Mouse (Mus musculus): ENCODE measurements at regions not wholly inside any gene's neighbourhood (a gene's known extent, or its start where the extent isn't known, plus 50 kb on each side); places are given as distances from the start of the nearest gene placed in this dataset.
"Not testable (repeated sequence)": the region's sequence is repeated elsewhere in the genome, so short reads cannot be mapped to it uniquely, and the experiment has no call there.

DNA sequence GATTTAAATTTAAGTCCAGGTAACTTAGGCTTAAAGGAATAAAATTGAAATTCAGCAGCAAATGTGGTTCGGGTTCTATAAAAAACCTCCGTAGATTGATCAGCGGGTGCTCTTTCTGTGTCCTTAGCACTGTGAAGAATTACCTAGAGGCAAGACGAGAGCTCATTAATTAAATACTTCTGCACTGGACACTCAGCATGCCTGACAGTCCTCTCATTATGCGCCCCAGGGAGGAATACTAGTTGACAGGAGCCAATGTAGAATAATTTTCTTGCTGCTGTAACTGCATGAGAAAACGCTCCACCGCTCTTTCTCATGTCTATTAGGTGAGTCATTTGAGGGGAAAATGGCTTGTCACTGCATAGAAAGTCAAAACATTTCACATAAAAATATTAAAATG, 228.1 kb downstream of the Brms1l start:
- DNase-seq (ENCODE audit: extremely low read depth, low read depth, low spot score) = no peak

DNA sequence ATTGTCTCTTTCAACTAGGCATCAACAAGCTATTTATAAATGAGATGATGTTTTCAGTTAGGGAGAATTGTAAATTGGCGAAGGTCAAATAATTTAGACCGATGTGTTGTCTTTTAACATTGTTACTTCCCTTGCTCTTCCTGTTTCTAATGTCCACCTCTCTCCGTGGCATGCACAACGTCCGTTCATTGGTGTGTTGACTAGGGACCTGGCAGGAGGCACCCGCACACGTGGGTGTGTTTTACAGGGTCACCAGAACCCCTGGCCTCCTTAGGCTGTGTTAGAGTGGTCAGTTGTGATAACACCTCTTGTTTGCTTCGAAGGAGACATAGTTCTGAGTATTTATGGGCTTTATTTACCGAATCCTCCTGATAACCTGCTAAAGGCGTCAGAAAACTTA, 222.8 kb downstream of the Brms1l start:
- no peak for DNase-seq (ENCODE audit: extremely low read depth, low read depth, low spot score)

DNA sequence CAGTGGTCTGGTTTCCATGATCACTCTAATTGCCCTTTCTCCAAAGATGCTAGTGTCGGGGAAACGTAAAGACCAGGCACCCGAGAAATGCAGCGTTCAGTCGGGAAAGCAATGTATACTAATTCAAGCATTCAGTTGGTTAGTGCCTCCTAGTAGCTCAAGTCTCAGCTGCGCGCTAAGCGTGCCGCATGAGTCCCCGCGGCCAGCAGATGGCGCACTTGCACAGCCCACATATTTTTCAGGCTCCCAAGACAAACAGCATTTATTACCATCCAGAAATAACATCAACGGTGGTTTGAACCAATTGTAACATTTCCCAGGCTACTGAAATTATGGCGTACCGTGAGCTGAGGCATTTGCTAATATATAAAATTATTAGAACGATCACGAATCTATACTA, 222.3 kb downstream of the Brms1l start:
- DNase-seq (ENCODE audit: extremely low read depth, low read depth, low spot score) = no peak

DNA sequence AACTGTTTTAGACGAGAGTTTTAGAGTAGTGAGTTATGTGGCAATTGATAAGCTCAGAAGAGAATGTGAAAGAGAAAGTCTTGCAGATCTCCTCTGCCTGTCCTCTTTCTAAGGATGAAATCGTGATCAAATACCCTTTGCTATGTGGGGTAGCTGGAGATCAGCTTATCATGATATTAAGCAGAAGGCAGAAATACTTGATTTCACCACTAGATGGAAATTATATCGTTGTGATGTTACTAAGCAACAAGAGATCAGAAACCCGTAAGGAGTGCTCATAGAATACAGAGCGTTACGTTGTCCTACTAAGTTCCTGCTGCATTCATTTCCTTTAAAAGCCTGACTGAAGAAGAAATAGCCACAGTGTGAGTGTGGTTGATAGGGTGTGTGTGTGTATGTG, 219.3 kb downstream of the Brms1l start:
- no peak for DNase-seq (ENCODE audit: extremely low read depth, low read depth, low spot score)

DNA sequence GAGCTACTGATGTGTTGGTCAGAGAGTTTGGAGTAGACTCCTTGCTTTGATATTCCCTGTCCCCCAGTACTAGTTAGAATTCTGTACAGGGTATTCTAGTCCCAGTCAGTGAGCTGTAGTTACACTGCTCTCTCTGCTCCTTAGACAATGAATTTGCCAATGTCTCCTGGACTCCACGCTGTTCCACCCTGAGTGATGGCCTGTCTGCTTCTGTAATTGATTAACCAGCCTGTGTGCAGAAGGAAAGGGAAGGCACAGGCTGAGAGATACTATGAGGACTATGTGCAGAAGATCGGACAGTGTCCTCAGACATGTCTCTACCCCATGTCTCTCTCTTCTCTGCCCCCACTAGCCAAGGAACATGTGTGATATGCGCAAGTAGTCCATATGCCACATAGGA, 209.9 kb downstream of the Brms1l start:
- no peak for DNase-seq (ENCODE audit: extremely low read depth, low read depth, low spot score)

DNA sequence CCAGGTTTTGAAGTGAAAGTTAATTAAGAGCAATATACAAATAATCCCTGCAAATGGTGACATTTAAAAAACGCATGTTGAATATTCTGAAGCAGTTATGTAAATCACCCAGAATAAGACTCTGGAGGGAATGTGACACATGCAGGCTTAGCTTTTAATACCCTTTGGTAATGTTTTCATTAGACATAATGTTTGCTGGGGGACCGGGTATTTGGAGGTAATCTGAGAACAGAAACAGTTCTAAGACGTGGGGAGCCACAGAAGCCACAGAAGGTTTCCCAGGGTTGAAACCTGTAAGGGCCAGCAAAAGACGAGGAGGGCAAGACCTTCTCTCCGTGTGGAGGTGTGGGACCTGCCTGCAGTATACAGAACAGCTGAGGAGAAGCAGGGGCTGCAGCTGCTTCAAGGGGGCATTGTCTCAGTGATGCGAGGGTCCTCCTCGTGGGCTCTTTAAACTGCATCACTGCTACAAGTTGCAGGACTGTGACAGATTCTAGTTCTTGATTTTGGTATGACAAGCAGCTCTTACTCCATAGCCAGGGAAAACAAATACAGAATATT, 184.9 kb downstream of the Brms1l start:
- DNase-seq (ENCODE audit: extremely low read depth, low read depth, low spot score) = no peak

DNA sequence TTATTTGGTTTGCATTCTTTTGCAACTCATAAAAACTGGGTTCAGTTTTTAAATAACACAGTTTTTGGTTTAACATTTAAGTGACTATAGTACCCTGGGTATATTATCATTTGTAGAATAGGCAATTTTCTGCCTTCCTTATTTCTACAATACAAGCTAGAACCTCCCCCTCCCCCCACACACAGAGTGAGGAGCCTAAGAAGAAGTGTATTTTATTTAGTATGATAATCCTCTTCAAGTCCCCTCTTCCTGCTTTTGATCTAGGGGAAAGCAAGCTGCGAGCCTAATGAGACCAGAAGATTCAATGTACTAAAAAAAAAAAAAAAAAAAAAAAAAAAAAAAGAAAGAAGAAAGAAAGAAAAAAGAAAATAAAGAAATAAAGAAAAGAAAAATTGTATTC, 184.4 kb downstream of the Brms1l start:
- DNase-seq (ENCODE audit: extremely low read depth, low read depth, low spot score) = no peak

DNA sequence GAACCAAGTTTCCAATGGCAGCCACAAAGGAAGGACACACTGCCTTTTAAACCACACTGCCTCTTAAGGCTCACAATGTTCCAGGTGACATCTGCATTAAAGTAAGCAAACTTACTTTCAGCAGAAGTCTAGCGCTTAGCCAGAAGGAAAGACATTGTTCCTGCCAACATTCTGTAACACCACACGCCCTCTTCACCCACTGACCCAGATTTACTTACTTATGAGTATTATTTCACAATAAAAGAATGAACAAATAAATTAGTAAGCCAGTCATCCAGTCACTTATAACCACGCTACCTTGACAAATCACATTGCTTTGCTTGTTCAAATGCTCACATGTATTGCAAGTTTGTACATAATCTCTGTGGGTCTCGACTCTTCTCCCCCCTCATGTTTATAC, 173.9 kb downstream of the Brms1l start:
- DNase-seq (ENCODE audit: extremely low read depth, low read depth, low spot score) = peak; percentile 16

DNA sequence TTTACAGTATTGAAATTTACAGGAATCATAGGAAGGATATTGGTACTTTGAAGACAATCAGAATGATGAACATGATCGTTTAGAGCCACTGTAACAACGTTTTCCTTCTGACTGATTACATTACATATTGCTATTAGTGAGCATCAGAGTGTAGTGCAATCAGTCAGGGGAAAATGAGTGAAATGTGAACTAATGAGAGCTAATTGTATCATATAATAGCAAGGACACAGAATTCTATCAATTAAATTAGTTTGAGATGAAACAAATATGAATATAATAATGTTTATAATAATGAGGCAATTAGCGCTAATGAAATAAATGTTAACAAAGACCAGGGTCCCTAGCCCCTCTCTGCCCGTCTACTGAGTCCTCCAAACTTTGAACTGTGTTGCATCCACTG, 169.7 kb downstream of the Brms1l start:
- DNase-seq (ENCODE audit: extremely low read depth, low read depth, low spot score) = no peak

DNA sequence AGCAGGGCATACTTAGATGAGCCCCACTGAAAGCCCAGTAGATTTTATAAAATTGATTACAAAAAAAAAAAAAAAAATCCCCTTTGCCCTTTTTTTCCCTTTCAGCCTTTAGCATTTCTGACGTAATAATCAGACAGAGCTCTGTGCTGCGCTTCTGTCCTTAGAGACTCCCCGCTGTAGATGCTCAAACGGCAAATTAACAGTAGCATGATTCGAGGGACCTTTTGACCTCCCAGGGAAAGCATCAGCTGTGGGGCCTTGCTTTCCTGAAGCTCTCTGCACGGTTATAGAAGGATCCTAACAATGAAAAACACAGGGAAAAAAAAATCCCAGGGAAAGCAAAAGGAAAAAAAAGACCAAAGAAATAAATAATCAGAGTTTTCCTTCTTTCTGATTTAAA, 169.2 kb downstream of the Brms1l start:
- DNase-seq (ENCODE audit: extremely low read depth, low read depth, low spot score) = no peak

DNA sequence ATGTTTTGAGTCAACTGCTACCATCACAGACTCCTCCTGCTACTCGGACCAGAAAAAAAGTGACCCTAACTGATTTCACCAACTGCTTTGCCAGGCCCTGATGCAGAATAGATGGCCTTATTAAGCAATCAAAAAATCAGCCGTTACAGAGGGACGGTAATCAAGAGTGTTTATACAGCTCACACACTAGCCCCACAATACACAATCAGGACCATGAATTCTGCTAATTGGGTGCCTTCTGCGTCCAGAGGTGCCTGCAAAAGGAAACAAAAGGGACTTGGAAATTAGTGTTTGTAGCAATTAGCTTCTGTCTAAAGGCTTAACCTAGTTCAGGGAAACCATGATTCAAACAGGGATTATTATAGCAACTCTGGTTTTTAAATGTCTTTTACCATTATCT, 168.4 kb downstream of the Brms1l start:
- DNase-seq (ENCODE audit: extremely low read depth, low read depth, low spot score) = no peak

DNA sequence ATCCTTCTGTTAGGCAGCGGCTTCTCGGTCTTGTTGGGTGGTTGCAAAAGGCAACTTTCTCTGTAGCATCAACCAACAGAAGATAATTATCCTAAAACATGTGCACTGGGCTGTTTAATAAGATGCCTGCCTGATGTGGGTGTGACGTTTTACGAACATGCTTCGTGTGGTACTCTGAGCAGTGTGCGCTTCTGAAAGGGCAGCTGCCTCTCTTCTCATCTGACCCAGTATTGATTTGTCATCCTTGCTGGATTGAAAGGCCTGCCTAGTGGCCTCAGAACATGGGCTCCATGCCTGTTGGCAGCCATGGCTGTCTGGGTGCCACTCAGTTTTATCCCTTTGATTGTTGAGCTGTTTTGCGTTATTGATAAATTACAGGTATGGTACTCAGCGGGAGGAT, 167.4 kb downstream of the Brms1l start:
- DNase-seq (ENCODE audit: extremely low read depth, low read depth, low spot score) = no peak

DNA sequence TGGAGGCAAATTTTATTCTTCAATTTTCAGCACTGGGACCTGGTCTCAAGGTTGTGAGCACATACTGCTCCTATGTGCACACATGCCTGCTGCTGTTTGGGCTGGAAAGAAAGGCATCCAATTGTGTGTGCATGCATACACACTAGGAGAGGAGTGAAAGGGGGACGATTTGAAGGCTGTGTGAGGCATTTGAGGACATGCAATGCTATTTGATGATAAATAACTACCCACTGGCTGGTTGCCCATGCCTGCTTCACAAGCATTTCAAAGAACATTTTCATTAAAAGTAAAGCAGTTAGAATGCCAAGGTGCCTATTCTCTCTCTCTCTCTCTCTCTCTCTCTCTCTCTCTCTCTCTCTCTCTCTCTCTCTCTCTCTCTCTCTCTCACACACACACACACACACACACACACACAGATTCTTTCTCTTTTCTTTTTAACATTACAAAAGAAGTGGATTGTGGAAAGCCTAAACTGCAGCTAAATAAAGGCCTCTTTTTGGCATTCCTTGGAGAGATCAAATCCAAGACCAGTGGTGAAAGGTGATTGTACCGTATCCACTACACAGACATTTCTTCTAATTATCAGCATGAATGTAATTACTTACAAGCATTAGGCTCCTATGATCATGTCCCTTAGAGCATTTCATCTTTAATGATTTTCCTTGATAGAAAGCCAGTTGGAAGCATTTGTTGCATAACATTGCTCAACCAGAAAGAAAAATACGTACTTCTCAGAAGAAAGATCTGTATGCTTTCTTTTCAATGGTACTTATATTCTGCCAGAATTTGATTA, 160.7 kb downstream of the Brms1l start:
- DNase-seq (ENCODE audit: extremely low read depth, low read depth, low spot score) = no peak

DNA sequence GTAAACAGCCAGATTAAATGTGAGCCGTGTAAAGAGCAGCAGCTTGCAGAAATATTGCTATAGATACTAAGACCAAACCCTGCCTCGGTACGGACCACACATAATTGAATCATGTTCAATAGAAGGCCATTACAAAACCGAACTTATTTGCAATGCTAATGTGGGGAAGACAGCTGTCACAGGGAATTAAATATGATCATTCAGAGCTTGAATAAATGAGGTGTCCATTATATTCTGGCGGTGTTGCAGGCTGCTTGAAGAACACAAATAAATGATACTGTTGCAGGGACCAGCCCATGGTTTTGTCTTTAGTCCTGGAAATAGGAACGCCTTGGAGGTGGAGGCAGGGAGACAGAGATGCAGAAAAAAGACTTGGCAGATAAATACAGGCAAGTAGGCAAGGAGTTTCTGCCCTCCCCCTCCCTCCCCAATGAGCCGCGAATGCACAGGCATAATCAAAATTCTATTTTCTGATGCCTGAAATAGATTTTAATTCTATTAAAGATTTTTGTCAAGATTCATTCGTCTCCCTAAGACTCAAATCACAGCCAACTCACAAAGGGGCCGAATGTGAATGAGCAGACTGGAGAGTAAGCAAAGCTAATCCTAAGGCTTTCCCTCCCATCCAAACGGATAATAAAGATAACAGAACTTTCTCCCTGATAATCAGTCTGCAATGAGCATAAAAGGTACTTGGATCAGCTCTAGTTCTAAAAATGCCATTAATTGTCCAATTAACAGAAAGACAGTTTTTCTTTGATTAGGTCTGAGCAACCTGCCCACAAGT, 147.6 kb downstream of the Brms1l start:
- no peak for DNase-seq (ENCODE audit: extremely low read depth, low read depth, low spot score)

DNA sequence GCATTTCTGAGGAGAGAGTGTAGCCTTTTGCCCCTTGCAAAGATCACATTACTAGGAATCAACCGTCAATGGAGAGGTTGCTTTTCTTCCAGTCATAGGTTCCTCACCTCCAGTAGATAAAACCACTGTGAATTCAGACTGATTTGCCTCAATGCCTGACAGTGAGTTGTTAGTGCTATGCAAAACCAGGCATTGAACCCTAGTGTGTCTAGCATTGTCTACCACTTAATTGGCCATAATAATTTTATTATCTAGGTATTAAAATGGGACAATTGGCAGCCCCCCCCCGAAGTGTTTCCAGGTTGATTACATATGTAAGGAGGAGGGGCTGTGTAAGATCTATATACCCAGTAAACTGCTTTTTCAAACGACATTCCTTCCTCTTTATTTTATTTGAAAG, 147.0 kb downstream of the Brms1l start:
- DNase-seq (ENCODE audit: extremely low read depth, low read depth, low spot score) = no peak

DNA sequence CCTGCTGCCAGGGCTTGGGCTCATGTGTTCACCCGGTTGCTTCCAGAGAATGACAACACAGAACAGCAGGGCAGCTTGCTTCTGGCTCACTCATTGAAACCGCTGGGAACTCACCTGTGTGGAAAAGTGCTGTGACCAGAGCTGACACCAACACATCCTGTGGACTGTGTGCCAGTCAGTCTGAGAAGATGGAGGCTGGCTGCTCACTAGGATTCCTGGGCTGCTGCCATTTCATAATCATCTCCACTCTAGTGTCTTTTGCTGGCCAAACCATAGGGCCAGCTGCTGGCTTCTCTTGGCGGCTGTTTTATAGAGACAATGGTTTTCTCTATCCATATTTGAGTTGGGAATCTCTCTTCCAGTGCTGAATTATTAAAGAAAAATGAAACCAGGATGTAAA, 138.1 kb downstream of the Brms1l start:
- no peak for DNase-seq (ENCODE audit: extremely low read depth, low read depth, low spot score)

DNA sequence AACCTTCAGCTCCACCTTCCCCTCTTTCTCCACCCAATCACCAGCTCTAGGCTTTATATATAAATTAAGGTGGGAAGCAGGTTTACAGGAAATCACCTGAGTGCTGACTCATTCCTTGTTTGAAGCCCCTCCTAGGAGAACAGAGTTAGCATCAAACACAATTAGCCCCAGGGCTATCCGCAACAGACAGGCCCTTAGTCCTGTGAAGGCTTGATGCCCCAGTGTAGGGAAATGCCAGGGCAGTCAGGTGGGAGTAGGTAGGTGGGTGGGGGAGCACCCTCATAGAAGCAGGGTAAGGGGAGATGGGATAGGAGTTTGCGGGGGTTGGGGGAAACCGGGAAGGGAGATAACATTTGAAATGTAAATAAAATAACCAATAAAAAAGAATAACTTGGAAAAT, 123.2 kb downstream of the Brms1l start:
- not testable (repeated sequence) for DNase-seq (ENCODE audit: extremely low read depth, low read depth, low spot score)

DNA sequence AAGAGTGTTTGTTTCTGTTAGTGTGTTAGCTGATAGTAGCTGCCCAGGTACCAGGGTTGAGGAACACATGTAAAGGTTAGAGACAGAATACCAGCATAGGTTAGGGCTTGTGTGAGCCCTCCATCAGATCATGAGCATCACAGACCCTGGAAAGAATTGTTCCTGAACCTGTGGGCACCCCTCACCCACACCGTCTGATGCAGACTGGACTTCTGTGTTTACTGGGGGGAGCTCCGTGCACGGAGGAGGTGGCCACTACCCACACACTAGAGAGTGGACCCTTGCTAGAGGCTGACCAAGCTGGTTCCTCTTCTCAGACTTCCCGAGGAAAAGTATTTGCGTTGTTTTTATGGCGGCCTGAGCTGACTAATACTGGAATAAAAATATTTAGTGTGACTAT, 104.4 kb downstream of the Brms1l start:
- DNase-seq (ENCODE audit: extremely low read depth, low read depth, low spot score) = no peak

DNA sequence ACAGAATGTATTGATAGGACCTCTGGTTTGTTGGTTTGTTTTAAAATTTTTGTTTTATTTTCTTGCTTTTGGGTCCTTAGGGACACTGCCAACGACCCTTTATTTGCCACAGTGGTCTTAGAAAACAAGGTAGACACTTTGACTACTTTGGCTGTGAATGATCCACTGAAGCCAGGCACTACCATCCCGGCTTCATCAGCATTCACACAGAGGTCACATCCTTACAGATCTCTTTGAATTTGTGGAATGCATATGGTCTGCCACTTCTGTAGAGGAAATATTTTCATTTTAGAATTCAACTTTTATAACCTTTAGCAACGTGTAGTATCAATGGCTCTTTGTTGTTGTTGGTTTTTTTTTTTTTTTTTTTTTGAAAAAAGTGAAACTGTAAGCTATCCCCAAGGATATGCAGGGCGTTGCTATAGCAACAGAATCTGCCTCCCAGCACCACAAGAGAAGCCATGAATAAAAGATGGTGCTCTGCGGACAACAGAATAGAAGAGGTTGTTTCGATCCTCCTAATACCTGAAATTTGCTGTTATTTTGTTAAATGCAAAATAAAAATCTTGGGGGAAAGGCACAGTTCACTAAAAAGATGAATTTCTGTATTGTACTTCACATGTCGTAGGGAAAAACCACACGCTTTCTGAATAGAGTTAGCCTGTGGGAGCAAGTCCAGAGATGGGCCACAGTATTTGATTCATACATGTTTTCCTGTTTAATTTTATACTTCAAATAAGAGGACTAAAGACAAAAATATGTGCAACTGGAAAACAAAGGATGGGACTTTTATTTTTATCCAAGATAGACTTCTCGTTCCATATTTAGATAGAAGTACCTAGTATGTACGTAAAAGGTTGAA, 103.4 kb downstream of the Brms1l start:
- DNase-seq (ENCODE audit: extremely low read depth, low read depth, low spot score) = no peak

DNA sequence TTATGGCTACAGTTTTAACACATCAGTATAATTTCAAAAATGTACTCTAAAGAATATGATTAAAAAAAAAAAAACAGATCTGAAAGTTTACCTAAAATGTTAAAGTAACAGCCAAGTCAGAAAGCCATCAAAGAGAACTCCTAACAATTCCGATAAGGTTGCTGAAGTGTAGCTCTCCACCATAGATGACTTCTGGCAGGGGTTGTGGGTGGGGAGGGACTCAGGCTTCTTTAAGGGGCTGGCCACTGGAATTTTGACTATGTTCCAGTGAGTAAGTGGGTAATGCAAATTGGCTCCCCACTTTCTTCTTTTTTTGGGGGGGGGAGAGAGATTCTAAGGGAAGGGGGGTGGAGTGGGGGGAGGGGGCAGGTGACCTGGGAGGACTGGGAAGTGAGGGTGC, 98.0 kb downstream of the Brms1l start:
- no peak for DNase-seq (ENCODE audit: extremely low read depth, low read depth, low spot score)

DNA sequence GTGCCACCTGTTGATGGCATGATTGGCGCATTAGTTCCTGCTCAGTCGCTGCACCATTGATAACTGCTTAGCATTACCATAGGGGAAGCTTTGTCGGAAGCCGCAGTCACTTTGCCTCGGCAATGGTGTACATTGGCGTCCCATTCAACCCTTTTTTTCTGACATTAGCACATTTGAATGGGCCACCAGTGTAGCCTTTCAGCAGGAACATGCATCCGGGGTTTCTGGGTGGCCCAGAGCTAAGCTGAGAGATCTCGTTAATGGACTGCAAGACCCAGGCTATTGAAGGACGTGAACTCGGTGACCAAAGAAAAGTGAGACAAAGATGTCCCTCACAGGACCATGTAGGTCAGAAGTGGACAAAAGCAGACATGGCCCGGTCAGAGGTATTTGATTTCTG, 97.3 kb downstream of the Brms1l start:
- no peak for DNase-seq (ENCODE audit: extremely low read depth, low read depth, low spot score)
